Mouse (Mus musculus) C2C12 (cell line): ENCODE results near the gene Epha3. TPM values are rescaled to one million over a fixed set of nuclear protein-coding genes. Genes with fewer than 3 reads are reported as not detected.

Experiments used
- H3K27me3 ChIP-seq: one replicate; pipeline ENCODE4 v1.6.1; 2011; ENCODE audit not compliant: control insufficient read depth, insufficient read depth, insufficient read length
- H3K36me3 ChIP-seq: one replicate; pipeline ENCODE4 v1.6.1; 2011; ENCODE audit not compliant: control insufficient read depth, insufficient read depth
- H3K4me3 ChIP-seq: one replicate; pipeline ENCODE4 v1.5.1; 2011; ENCODE audit warnings: mild to moderate bottlenecking, control low read depth; ENCODE audit not compliant: poor library complexity, insufficient read depth, severe bottlenecking
- H3K79me2 ChIP-seq: one replicate; pipeline ENCODE4 v1.6.1; 2011; ENCODE audit not compliant: control insufficient read depth, insufficient read depth
- H3K79me3 ChIP-seq: one replicate; pipeline ENCODE4 v1.6.1; 2011; ENCODE audit warnings: low read depth, control low read depth
- H3ac ChIP-seq: one replicate; pipeline ENCODE3; 2011; ENCODE audit warnings: low read depth; ENCODE audit not compliant: control insufficient read depth, insufficient read length
- CEBPB ChIP-seq: IDR thresholded peaks from one replicate; pipeline ENCODE4 v1.6.1; 2011; ENCODE audit warnings: low read depth, mild to moderate bottlenecking, control low read depth, moderate library complexity
- CTCF ChIP-seq: IDR thresholded peaks from one replicate; pipeline ENCODE4 v1.5.1; 2011; ENCODE audit not compliant: control insufficient read depth, insufficient read depth, insufficient read length
- FOSL1 ChIP-seq: IDR thresholded peaks from one replicate; pipeline ENCODE4 v1.8.0; 2011; ENCODE audit warnings: mild to moderate bottlenecking, low read length; ENCODE audit not compliant: poor library complexity, insufficient read depth, severe bottlenecking
- MAX ChIP-seq: IDR thresholded peaks from one replicate; pipeline ENCODE4 v1.6.1; 2011; ENCODE audit warnings: mild to moderate bottlenecking, control low read depth
- MYOD1 ChIP-seq: IDR thresholded peaks from one replicate; pipeline ENCODE4 v1.6.1; 2011; ENCODE audit warnings: low read depth; ENCODE audit not compliant: control insufficient read depth, insufficient read length
- MYOG ChIP-seq: IDR thresholded peaks from one replicate; pipeline ENCODE4 v1.6.1; 2011; ENCODE audit not compliant: control insufficient read depth, insufficient read length; ENCODE audit errors: extremely low read depth
- USF1 ChIP-seq: IDR thresholded peaks from one replicate; pipeline ENCODE4 v1.6.1; 2011; ENCODE audit warnings: low read depth, mild to moderate bottlenecking, control low read depth, moderate library complexity
- polyA plus RNA-seq: library from polyadenylated mRNA; unstranded; fragments of >200 nt; fragmentation: generic; extraction: Trizol; gene quantifications from one replicate; pipeline ENCODE4 v1.2.1, GENCODE M21; 2012; ENCODE audit warnings: missing spikeins

Epha3 gene
- polyA plus RNA-seq, 1 experiment = 0.26 TPM

DNA sequence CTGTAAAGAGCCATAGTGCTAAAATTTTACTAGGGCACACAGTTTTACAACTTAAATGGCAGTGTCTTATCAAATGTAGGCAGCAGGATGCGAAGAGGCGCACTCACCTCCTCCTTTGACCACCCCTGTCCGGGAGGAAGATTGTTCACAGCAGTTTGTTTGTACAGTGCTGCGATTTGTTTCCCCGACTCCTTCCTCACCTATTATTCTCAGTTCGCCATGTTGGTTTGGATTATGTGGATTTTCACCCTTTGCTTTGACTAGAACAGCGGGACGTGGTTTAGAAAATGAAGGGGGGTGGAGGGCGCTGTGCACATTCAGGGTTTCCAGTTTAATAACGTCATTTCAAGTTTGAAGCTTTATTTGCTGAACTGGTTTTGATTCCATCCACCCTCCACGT is 6.4 kb downstream of the Epha3 start:
- H3ac ChIP-seq = no peak overlapping the region
- no peak overlapping the region for H3K4me3 ChIP-seq
- H3K79me2 ChIP-seq = no peaks in the 10 kb centered on the region
- H3K27me3 ChIP-seq = no peaks in the 10 kb centered on the region
- no peaks in the 10 kb centered on the region for H3K36me3 ChIP-seq
- no peaks in the 10 kb centered on the region for H3K79me3 ChIP-seq
- TF ChIP-seq MYOD1 (no peak), CTCF (no peak), CEBPB (no peak)

DNA sequence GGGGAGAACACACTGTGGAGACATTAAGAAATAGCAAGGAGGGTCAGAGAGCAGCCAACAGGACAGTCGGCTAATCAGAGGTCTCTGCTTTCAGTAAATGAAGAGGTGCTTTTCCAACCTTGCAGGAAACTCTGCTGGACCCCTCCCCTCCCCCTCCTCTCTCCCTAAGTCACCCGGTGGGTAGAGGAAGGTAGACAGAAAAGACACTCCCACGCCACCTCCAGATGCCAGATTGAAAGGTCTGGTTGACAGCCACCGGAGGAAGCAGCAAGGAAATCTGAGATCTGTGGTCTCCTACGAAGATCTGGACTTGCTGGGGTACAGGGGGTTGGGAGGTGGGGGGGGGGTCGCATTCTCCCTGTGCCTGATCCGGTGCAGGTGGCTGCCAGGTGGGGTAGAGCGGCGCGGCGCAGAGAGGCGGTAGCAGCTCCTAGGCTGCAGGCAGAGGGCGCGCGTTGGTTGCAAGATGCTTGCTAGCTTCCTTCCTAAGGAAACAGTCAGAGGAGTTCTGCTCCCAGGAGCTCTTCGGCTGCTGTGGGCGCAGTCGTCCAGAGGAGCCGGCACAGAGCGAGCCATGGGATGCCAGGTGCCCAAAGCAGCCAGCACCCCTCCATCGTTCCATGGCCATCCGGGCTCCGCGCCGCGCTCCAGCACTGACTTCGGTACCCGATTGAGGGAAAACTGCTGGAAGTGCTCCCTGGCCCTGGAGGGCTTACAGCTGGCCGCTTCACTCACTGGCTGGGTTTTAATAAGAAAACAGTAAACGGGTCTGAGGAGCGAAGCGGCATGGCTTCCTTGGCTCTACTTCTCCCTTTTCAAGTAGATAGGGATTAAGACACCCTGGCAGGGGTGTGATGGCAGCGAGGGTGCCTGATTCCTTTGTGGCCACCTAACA is 7.1 kb downstream of the Epha3 start:
- TF ChIP-seq CEBPB (no peak), CTCF (peak; percentile 53)
- H3ac ChIP-seq = peak overlapping the region; percentile 64
- H3K27me3 ChIP-seq = no peaks in the 10 kb centered on the region
- H3K79me2 ChIP-seq = no peaks in the 10 kb centered on the region
- H3K79me3 ChIP-seq = no peaks in the 10 kb centered on the region
- no peak overlapping the region for H3K4me3 ChIP-seq
- H3K36me3 ChIP-seq = no peaks in the 10 kb centered on the region

DNA sequence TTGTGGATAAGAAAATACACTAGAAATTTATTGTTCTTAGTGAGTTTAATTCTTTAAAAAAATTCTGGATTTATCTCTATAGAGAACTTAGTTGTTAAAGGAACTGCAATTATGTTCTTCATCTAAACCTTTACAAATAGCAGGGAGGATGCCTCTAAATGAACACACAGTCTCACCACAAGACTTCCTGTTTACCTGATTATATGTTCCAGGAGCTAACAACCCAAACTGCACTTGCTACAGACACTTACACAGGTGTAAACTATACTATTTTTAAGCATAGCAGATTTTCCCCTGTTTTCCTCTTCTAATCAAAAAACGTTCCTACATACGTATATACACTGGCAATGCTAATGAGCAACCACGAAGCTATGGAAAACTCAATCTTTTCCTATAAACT is 13.7 kb downstream of the Epha3 start:
- H3K79me2 ChIP-seq = no peaks in the 10 kb centered on the region

DNA sequence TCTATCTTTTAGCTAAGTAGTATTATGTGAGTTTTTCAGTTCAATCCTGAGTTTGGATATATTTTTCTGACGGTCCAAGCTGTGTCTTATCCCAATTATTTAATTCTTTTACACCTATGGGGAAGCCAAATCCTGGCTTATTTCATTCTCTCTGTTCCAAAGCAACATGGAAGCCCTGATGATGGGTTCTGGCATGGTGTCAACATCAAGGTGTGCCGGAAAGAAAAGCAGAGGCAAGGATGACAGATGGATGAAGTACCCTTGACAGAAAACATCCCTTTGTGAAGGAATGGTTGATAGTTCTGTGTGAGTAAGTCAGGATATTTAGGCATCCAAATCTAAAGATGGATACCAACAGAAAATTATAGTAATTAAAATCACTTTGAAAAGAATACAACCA is 21.1 kb downstream of the Epha3 start:
- Histone ChIP-seq H3K79me3 (no peaks in the 10 kb centered on the region), H3K27me3 (no peaks in the 10 kb centered on the region), H3K36me3 (no peaks in the 10 kb centered on the region), H3K4me3 (no peak overlapping the region), H3ac (no peak overlapping the region), H3K79me2 (no peaks in the 10 kb centered on the region)
- TF ChIP-seq CTCF (no peak), USF1 (no peak), MYOD1 (no peak), FOSL1 (no peak), MYOG (no peak), MAX (no peak), CEBPB (no peak)

More for the DNA sequence above, 13.7 kb downstream of the Epha3 start:
- no peaks in the 10 kb centered on the region for H3K36me3 ChIP-seq
- TF ChIP-seq FOSL1 (no peak), MYOG (no peak), CTCF (no peak), MAX (no peak), CEBPB (no peak), MYOD1 (no peak), USF1 (no peak)
- no peak overlapping the region for H3ac ChIP-seq
- H3K79me3 ChIP-seq = no peaks in the 10 kb centered on the region
- no peak overlapping the region for H3K4me3 ChIP-seq
- H3K27me3 ChIP-seq = no peaks in the 10 kb centered on the region

DNA sequence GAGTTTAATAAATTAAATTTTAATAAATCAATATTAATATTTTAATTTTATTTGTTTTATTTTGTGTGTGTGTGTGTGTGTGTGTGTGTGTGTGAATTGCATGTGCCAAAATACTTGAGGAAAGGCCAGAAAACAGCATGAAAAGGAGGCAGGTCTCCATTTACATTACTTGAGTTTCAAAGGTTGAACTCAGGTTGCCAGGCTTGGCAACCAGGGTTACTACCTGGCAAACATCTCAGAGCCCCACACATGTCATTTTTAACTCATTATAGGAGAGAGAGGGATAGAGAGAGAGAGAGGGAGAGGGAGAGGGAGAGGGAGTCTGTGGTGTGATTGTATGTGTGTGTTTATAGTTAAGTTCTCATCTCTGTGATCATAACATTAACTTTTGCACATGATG is 26.5 kb downstream of the Epha3 start:
- no peaks in the 10 kb centered on the region for H3K79me2 ChIP-seq
- no peak for TF ChIP-seq CTCF
- TF ChIP-seq MAX = no peak
- no peak for TF ChIP-seq USF1
- TF ChIP-seq MYOD1 = no peak
- no peak for TF ChIP-seq FOSL1
- TF ChIP-seq MYOG = no peak
- no peak for TF ChIP-seq CEBPB
- no peaks in the 10 kb centered on the region for H3K79me3 ChIP-seq
- no peak overlapping the region for H3K4me3 ChIP-seq
- H3ac ChIP-seq = no peak overlapping the region
- no peaks in the 10 kb centered on the region for H3K27me3 ChIP-seq
- H3K36me3 ChIP-seq = no peaks in the 10 kb centered on the region

DNA sequence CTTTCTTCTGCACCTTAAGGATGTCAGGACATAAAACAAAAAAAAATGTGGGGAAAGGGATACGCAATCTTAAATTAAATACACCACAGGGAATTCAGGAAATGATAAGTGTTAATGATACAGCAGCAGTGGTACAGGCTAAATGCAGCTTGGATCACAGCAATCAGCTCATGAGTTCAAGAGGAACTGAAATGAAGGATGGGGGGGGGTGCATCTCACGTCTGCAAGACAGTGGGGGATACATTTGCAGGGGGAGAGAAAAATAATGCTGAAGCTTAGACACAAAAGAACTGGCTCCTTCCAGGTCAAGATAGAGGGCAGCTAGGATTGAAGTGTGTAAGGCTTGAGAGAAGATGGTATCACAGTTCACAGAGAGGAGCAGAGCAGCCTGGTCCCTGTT is 42.8 kb downstream of the Epha3 start:
- no peaks in the 10 kb centered on the region for H3K27me3 ChIP-seq
- no peak for TF ChIP-seq MAX
- no peak for TF ChIP-seq MYOD1
- TF ChIP-seq USF1 = no peak
- no peak for TF ChIP-seq FOSL1
- no peak for TF ChIP-seq CEBPB
- TF ChIP-seq MYOG = no peak
- no peak for TF ChIP-seq CTCF
- no peaks in the 10 kb centered on the region for H3K79me3 ChIP-seq

More for the DNA sequence above, 42.8 kb downstream of the Epha3 start:
- Histone ChIP-seq H3K4me3 (no peak overlapping the region), H3ac (no peak overlapping the region), H3K79me2 (no peaks in the 10 kb centered on the region), H3K36me3 (no peaks in the 10 kb centered on the region)
